In genomic region chr15:91465331-91465730, GRCm38 (mm10) we compare ENCODE assay signal across 28 mouse cellular contexts.
"Had no signal": no experiment of that assay in that cellular context is flagged by ENCODE, and none has a peak within 500 bp of the region (broad histone marks: within the 10 kb centered on the region; RNA-seq: fewer than 3 reads in every experiment).

No protein-coding gene starts in this region.

- H3K4me1 ChIP-seq: embryonic facial prominence, embryonic 12.5 days; embryonic facial prominence, embryonic 13.5 days; embryonic facial prominence, embryonic 15.5 days; forebrain, embryonic 10.5 days; forebrain, embryonic 12.5 days had no signal

- H3K9ac ChIP-seq: embryonic facial prominence, embryonic 12.5 days; embryonic facial prominence, embryonic 13.5 days; embryonic facial prominence, embryonic 15.5 days; forebrain, embryonic 12.5 days; forebrain, embryonic 13.5 days; forebrain, embryonic 15.5 days; forebrain, postnatal 0 days had no signal

- H3K27me3 ChIP-seq: embryonic facial prominence, embryonic 12.5 days; embryonic facial prominence, embryonic 13.5 days; embryonic facial prominence, embryonic 15.5 days; forebrain, embryonic 12.5 days; forebrain, embryonic 13.5 days; forebrain, embryonic 15.5 days had no signal

- H3K27ac ChIP-seq: embryonic facial prominence, embryonic 12.5 days; embryonic facial prominence, embryonic 13.5 days; embryonic facial prominence, embryonic 15.5 days; forebrain, embryonic 10.5 days; forebrain, embryonic 12.5 days; forebrain, embryonic 13.5 days; forebrain, embryonic 15.5 days; gastrocnemius, adult 2 months; heart, adult 2 months had no signal

- H3K4me3 ChIP-seq: embryonic facial prominence, embryonic 12.5 days; embryonic facial prominence, embryonic 13.5 days; embryonic facial prominence, embryonic 15.5 days; erythroblast, embryonic 14.5 days; forebrain, embryonic 10.5 days; forebrain, embryonic 12.5 days; forebrain, embryonic 13.5 days; forebrain, embryonic 15.5 days; gastrocnemius, adult 2 months; heart, adult 2 months had no signal

- DNase-seq: cerebellum, adult 2 months; cerebellum, adult 8-10 months; cerebellum, adult 9-10 months; cerebellum, adult 9-11 months; cerebellum, postnatal 10 days; cerebellum, postnatal 14 days; cerebellum, postnatal 25 days; cerebellum, postnatal 36 days; embryo, embryonic 11 days; forebrain, postnatal 0 days; gastrocnemius, adult 2 months; gastrocnemius, postnatal 10 days; gastrocnemius, postnatal 14 days; gastrocnemius, postnatal 25 days; gastrocnemius, postnatal 36 days; heart, adult 11 months; heart, adult 18-20 months; heart, adult 2 months had no signal

- H3K9me3 ChIP-seq: embryonic facial prominence, embryonic 12.5 days; embryonic facial prominence, embryonic 13.5 days; embryonic facial prominence, embryonic 15.5 days; forebrain, embryonic 10.5 days; forebrain, embryonic 12.5 days; forebrain, embryonic 13.5 days; forebrain, embryonic 15.5 days had no signal

- H3K36me3 ChIP-seq: embryonic facial prominence, embryonic 12.5 days; embryonic facial prominence, embryonic 13.5 days; embryonic facial prominence, embryonic 15.5 days; forebrain, embryonic 10.5 days; forebrain, embryonic 12.5 days; forebrain, embryonic 15.5 days had no signal

- H3K4me2 ChIP-seq: embryonic facial prominence, embryonic 12.5 days; embryonic facial prominence, embryonic 13.5 days; embryonic facial prominence, embryonic 15.5 days; forebrain, embryonic 12.5 days; forebrain, embryonic 13.5 days; forebrain, embryonic 15.5 days had no signal

- ATAC-seq: forebrain, embryonic 13.5 days; forebrain, embryonic 14.5 days; forebrain, embryonic 15.5 days; forebrain, embryonic 16.5 days; forebrain, postnatal 0 days had no signal
